Mouse (Mus musculus): ENCODE data around the gene Cdk17. TPM values are rescaled to one million over a fixed set of nuclear protein-coding genes. Genes with fewer than 3 reads are reported as not detected.

The Cdk17 gene
- polyA plus RNA-seq, 1 experiment from 2014 or later = 15.2 TPM

- no peak overlapping the region for H3K9ac ChIP-seq
- peaks cover 8% of the 10 kb centered on the region; the same call in 1 of the 2 replicates for H3K4me1 ChIP-seq
- no peaks in the 10 kb centered on the region for H3K27me3 ChIP-seq
- 96% methylated on average over 5 of the region's 5 CpGs for WGBS
- H3K4me2 ChIP-seq = no peak overlapping the region
- no peaks in the 10 kb centered on the region for H3K36me3 ChIP-seq
- no peaks in the 10 kb centered on the region for H3K9me3 ChIP-seq
- H3K4me3 ChIP-seq = no peak overlapping the region
- ATAC-seq (ENCODE audit: insufficient number of reproducible peaks, low FRiP score, low TSS enrichment, low read depth) = no peak
- H3K27ac ChIP-seq = no peak overlapping the region
These were observed 18.0 kb downstream of the Cdk17 start for GRCm38 (mm10) chr10:93178662-93179061.

GRCm38 (mm10) chr10:93179669-93180460 is 19.2 kb downstream of the Cdk17 start:
- no peaks in the 10 kb centered on the region for H3K9me3 ChIP-seq
- no peak overlapping the region for H3K9ac ChIP-seq
- ATAC-seq (ENCODE audit: insufficient number of reproducible peaks, low FRiP score, low TSS enrichment, low read depth) = no peak
- no peak overlapping the region for H3K4me3 ChIP-seq
- no peak overlapping the region for H3K4me2 ChIP-seq
- no peaks in the 10 kb centered on the region for H3K36me3 ChIP-seq
- H3K27ac ChIP-seq = no peak overlapping the region
- H3K27me3 ChIP-seq = no peaks in the 10 kb centered on the region
- 83% methylated on average over 11 of the region's 11 CpGs for WGBS
- H3K4me1 ChIP-seq = peaks cover 8% of the 10 kb centered on the region; the same call in 1 of the 2 replicates

DNA sequence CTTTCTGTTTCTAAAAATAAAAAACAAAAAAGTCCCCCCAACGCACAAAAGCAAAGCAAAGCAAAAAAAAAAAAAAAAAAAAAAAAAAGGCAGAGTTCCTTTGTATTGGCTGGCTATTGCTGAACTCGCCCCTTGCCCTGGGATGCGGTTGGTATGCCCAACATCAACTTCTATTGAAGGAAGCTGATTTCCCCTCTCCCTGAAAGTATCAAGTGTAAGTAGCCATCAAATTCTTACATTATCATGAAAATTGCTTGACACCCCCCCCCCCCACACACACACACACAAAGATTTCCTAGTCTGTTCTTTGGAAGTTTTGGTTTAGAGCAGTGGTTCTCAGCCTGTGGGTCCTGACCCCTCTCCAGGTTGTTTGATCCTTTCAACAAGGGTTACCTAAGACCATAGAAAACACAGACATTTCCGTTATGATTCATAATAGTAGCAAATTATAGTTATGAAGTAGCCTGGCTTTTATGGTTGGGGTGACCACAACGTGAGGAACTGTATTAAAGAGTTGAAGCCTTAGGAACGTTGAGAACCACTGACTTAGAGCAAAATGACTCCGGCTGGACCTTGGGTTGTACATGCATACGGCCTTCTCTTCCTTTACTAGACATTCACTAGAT is 23.8 kb downstream of the Cdk17 start:
- H3K9ac ChIP-seq = no peak overlapping the region
- H3K27ac ChIP-seq = no peak overlapping the region
- no peaks in the 10 kb centered on the region for H3K4me1 ChIP-seq
- H3K4me3 ChIP-seq = no peak overlapping the region
- H3K36me3 ChIP-seq = no peaks in the 10 kb centered on the region
- no peaks in the 10 kb centered on the region for H3K9me3 ChIP-seq
- no peak overlapping the region for H3K4me2 ChIP-seq
- no peak for ATAC-seq (ENCODE audit: insufficient number of reproducible peaks, low FRiP score, low TSS enrichment, low read depth)
- 79% methylated on average over 8 of the region's 8 CpGs for WGBS
- no peaks in the 10 kb centered on the region for H3K27me3 ChIP-seq

GRCm38 (mm10) chr10:93188440-93188999 is 27.8 kb downstream of the Cdk17 start:
- Histone ChIP-seq H3K36me3 (no peaks in the 10 kb centered on the region), H3K27me3 (no peaks in the 10 kb centered on the region), H3K4me1 (peaks cover 7% of the 10 kb centered on the region), H3K9me3 (no peaks in the 10 kb centered on the region), H3K27ac (no peak overlapping the region), H3K4me2 (no peak overlapping the region), H3K9ac (no peak overlapping the region), H3K4me3 (no peak overlapping the region)
- no peak for ATAC-seq (ENCODE audit: insufficient number of reproducible peaks, low FRiP score, low TSS enrichment, low read depth)
- 68% methylated on average over 10 of the region's 10 CpGs for WGBS

GRCm38 (mm10) chr10:93190475-93191262 is 30.0 kb downstream of the Cdk17 start:
- WGBS = 86% methylated on average over 8 of the region's 8 CpGs
- Histone ChIP-seq H3K9ac (no peak overlapping the region), H3K9me3 (no peaks in the 10 kb centered on the region), H3K36me3 (no peaks in the 10 kb centered on the region), H3K4me1 (peaks cover 12% of the 10 kb centered on the region), H3K27ac (no peak overlapping the region), H3K4me3 (no peak overlapping the region), H3K4me2 (no peak overlapping the region), H3K27me3 (no peaks in the 10 kb centered on the region)
- no peak for ATAC-seq (ENCODE audit: insufficient number of reproducible peaks, low FRiP score, low TSS enrichment, low read depth)

GRCm38 (mm10) chr10:93197092-93197491 is 36.4 kb downstream of the Cdk17 start:
- no peak for ATAC-seq (ENCODE audit: insufficient number of reproducible peaks, low FRiP score, low TSS enrichment, low read depth)
- 93% methylated on average over 6 of the region's 6 CpGs for WGBS
- no peak overlapping the region for H3K27ac ChIP-seq
- H3K9me3 ChIP-seq = no peaks in the 10 kb centered on the region
- H3K36me3 ChIP-seq = no peaks in the 10 kb centered on the region
- H3K4me1 ChIP-seq = peaks cover 9% of the 10 kb centered on the region; the same call in 1 of the 2 replicates
- no peak overlapping the region for H3K4me2 ChIP-seq
- no peak overlapping the region for H3K9ac ChIP-seq
- H3K4me3 ChIP-seq = no peak overlapping the region
- no peaks in the 10 kb centered on the region for H3K27me3 ChIP-seq

- no peaks in the 10 kb centered on the region for H3K27me3 ChIP-seq
- H3K9ac ChIP-seq = no peak overlapping the region
- no peak overlapping the region for H3K4me2 ChIP-seq
- H3K36me3 ChIP-seq = no peaks in the 10 kb centered on the region
- no peak overlapping the region for H3K27ac ChIP-seq
- ATAC-seq (ENCODE audit: insufficient number of reproducible peaks, low FRiP score, low TSS enrichment, low read depth) = no peak
- 93% methylated on average over 3 of the region's 3 CpGs for WGBS
- peaks cover 9% of the 10 kb centered on the region; the same call in 1 of the 2 replicates for H3K4me1 ChIP-seq
- H3K4me3 ChIP-seq = no peak overlapping the region
- no peaks in the 10 kb centered on the region for H3K9me3 ChIP-seq
These were observed 38.3 kb downstream of the Cdk17 start for GRCm38 (mm10) chr10:93198958-93199357.

- H3K27ac ChIP-seq = no peak overlapping the region
- H3K4me2 ChIP-seq = no peak overlapping the region
- no peaks in the 10 kb centered on the region for H3K36me3 ChIP-seq
- no peak for ATAC-seq (ENCODE audit: insufficient number of reproducible peaks, low FRiP score, low TSS enrichment, low read depth)
- H3K9me3 ChIP-seq = no peaks in the 10 kb centered on the region
- 90% methylated on average over 6 of the region's 6 CpGs for WGBS
- peaks cover 3% of the 10 kb centered on the region; the same call in 1 of the 2 replicates for H3K4me1 ChIP-seq
- no peaks in the 10 kb centered on the region for H3K27me3 ChIP-seq
- no peak overlapping the region for H3K9ac ChIP-seq
- no peak overlapping the region for H3K4me3 ChIP-seq
These were observed 41.3 kb downstream of the Cdk17 start for GRCm38 (mm10) chr10:93201846-93202458.

- H3K9ac ChIP-seq = no peak overlapping the region
- WGBS = 80% methylated on average over 4 of the region's 4 CpGs
These were observed 44.7 kb downstream of the Cdk17 start for GRCm38 (mm10) chr10:93205287-93205956.

GRCm38 (mm10) chr10:93207176-93207575 is 46.5 kb downstream of the Cdk17 start:
- H3K9me3 ChIP-seq = no peaks in the 10 kb centered on the region
- 68% methylated on average over 5 of the region's 5 CpGs for WGBS
- no peaks in the 10 kb centered on the region for H3K4me1 ChIP-seq
- H3K27me3 ChIP-seq = no peaks in the 10 kb centered on the region
- H3K27ac ChIP-seq = no peak overlapping the region
- H3K4me2 ChIP-seq = no peak overlapping the region
- H3K9ac ChIP-seq = no peak overlapping the region
- ATAC-seq (ENCODE audit: insufficient number of reproducible peaks, low FRiP score, low TSS enrichment, low read depth) = no peak
- H3K4me3 ChIP-seq = no peak overlapping the region
- H3K36me3 ChIP-seq = peaks cover 9% of the 10 kb centered on the region; the same call in 1 of the 2 replicates

More at GRCm38 (mm10) chr10:93205287-93205956, 44.7 kb downstream of the Cdk17 start:
- H3K4me1 ChIP-seq = no peaks in the 10 kb centered on the region
- no peaks in the 10 kb centered on the region for H3K9me3 ChIP-seq
- no peak overlapping the region for H3K4me2 ChIP-seq
- H3K27me3 ChIP-seq = no peaks in the 10 kb centered on the region
- H3K4me3 ChIP-seq = no peak overlapping the region
- H3K27ac ChIP-seq = no peak overlapping the region
- H3K36me3 ChIP-seq = peaks cover 4% of the 10 kb centered on the region; the same call in 1 of the 2 replicates
- no peak for ATAC-seq (ENCODE audit: insufficient number of reproducible peaks, low FRiP score, low TSS enrichment, low read depth)

- Histone ChIP-seq H3K27me3 (no peaks in the 10 kb centered on the region), H3K9me3 (no peaks in the 10 kb centered on the region), H3K36me3 (peaks cover 39% of the 10 kb centered on the region), H3K27ac (no peak overlapping the region), H3K4me1 (peaks cover 8% of the 10 kb centered on the region), H3K4me2 (no peak overlapping the region), H3K9ac (no peak overlapping the region), H3K4me3 (no peak overlapping the region)
- 71% methylated on average over 2 of the region's 2 CpGs for WGBS
- no peak for ATAC-seq (ENCODE audit: insufficient number of reproducible peaks, low FRiP score, low TSS enrichment, low read depth)
These were observed 52.0 kb downstream of the Cdk17 start for GRCm38 (mm10) chr10:93212699-93213098.

All from limb, embryonic 15.5 days (tissue).